ENCODE assay signal across 13 mouse cellular contexts in genomic region chr6:28576356-28577264, GRCm38 (mm10).
DNase-seq lines count a peak whose midpoint lies in the region; ATAC-seq lines count a peak whose summit lies in the region.
"Had no signal": no experiment of that assay in that cellular context is flagged by ENCODE, and none has a peak within 500 bp of the region (broad histone marks: within the 10 kb centered on the region; RNA-seq: fewer than 3 reads in every experiment).

No protein-coding gene starts in this region.

- H3K9ac ChIP-seq in hindbrain, embryonic 13.5 days, result no peak overlapping the region
- H3K9ac ChIP-seq in hindbrain, embryonic 12.5 days, result no peak overlapping the region
- no peak overlapping the region for H3K9ac ChIP-seq in midbrain, embryonic 16.5 days (ENCODE audit: low read depth, low read length)
- no peak overlapping the region for H3K9ac ChIP-seq in midbrain, embryonic 15.5 days
- no peak overlapping the region for H3K9ac ChIP-seq in neural tube, embryonic 15.5 days (replicated peaks)
- H3K9ac ChIP-seq: liver, embryonic 15.5 days had no signal

- H3K9me3 ChIP-seq in hindbrain, embryonic 13.5 days, result no peaks in the 10 kb centered on the region
- no peaks in the 10 kb centered on the region for H3K9me3 ChIP-seq in hindbrain, embryonic 12.5 days (replicated peaks)
- no peaks in the 10 kb centered on the region for H3K9me3 ChIP-seq in midbrain, embryonic 16.5 days (replicated peaks; ENCODE audit: control insufficient read depth, low read length, poor library complexity, severe bottlenecking)
- no peaks in the 10 kb centered on the region for H3K9me3 ChIP-seq in midbrain, embryonic 15.5 days
- no peaks in the 10 kb centered on the region for H3K9me3 ChIP-seq in neural tube, embryonic 15.5 days (replicated peaks)
- H3K9me3 ChIP-seq: liver, embryonic 15.5 days had no signal

- ATAC-seq in hindbrain, embryonic 13.5 days (ENCODE audit: low FRiP score), result no peak
- ATAC-seq in hindbrain, embryonic 12.5 days (ENCODE audit: low FRiP score), result no peak
- 0 out of 2 replicates have a peak, but pooled peaks have one; percentile 44 for ATAC-seq in midbrain, embryonic 16.5 days
- no peak for ATAC-seq in midbrain, embryonic 15.5 days (replicated peaks)
- no peak for ATAC-seq in neural tube, embryonic 15.5 days (ENCODE audit: low FRiP score)
- ATAC-seq: CD4-positive, CD25-positive, alpha-beta regulatory T cell, adult 4 months; forebrain, embryonic 14.5 days had no signal

- 49% methylated on average over 14 of the region's 14 CpGs for WGBS in hindbrain, embryonic 13.5 days
- 60% methylated on average over 14 of the region's 14 CpGs for WGBS in hindbrain, embryonic 12.5 days
- 36% methylated on average over 14 of the region's 14 CpGs for WGBS in midbrain, embryonic 16.5 days
- WGBS in midbrain, embryonic 15.5 days, result 40% methylated on average over 14 of the region's 14 CpGs
- 51% methylated on average over 14 of the region's 14 CpGs for WGBS in neural tube, embryonic 15.5 days

- H3K27me3 ChIP-seq in hindbrain, embryonic 13.5 days, result no peaks in the 10 kb centered on the region
- no peaks in the 10 kb centered on the region for H3K27me3 ChIP-seq in hindbrain, embryonic 12.5 days
- no peaks in the 10 kb centered on the region for H3K27me3 ChIP-seq in midbrain, embryonic 16.5 days (ENCODE audit: control insufficient read depth, insufficient read depth, low read depth, low read length)
- no peaks in the 10 kb centered on the region for H3K27me3 ChIP-seq in midbrain, embryonic 15.5 days (replicated peaks)
- no peaks in the 10 kb centered on the region for H3K27me3 ChIP-seq in neural tube, embryonic 15.5 days (replicated peaks)
- H3K27me3 ChIP-seq: liver, embryonic 15.5 days had no signal

- peaks cover 31% of the 10 kb centered on the region for H3K4me1 ChIP-seq in hindbrain, embryonic 13.5 days (replicated peaks)
- H3K4me1 ChIP-seq in hindbrain, embryonic 12.5 days, result peaks cover 29% of the 10 kb centered on the region
- H3K4me1 ChIP-seq in midbrain, embryonic 16.5 days (ENCODE audit: control insufficient read depth, insufficient read depth, low read length), result peaks cover 21% of the 10 kb centered on the region
- H3K4me1 ChIP-seq in midbrain, embryonic 15.5 days, result peaks cover 21% of the 10 kb centered on the region
- peaks cover 29% of the 10 kb centered on the region for H3K4me1 ChIP-seq in neural tube, embryonic 15.5 days

- H3K4me2 ChIP-seq in hindbrain, embryonic 13.5 days, result no peak overlapping the region
- no peak overlapping the region for H3K4me2 ChIP-seq in hindbrain, embryonic 12.5 days (replicated peaks)
- H3K4me2 ChIP-seq in midbrain, embryonic 16.5 days (ENCODE audit: low read length), result no peak overlapping the region
- H3K4me2 ChIP-seq in midbrain, embryonic 15.5 days, result no peak overlapping the region
- no peak overlapping the region for H3K4me2 ChIP-seq in neural tube, embryonic 15.5 days
- H3K4me2 ChIP-seq: liver, embryonic 15.5 days had no signal

- H3K27ac ChIP-seq in hindbrain, embryonic 13.5 days, result peak overlapping the region; percentile 66; the same call in 1 of the 2 replicates
- no peak overlapping the region for H3K27ac ChIP-seq in hindbrain, embryonic 12.5 days
- no peak overlapping the region; the same call in 1 of the 2 replicates for H3K27ac ChIP-seq in midbrain, embryonic 16.5 days (ENCODE audit: low read length)
- H3K27ac ChIP-seq in midbrain, embryonic 15.5 days, result no peak overlapping the region
- H3K27ac ChIP-seq in neural tube, embryonic 15.5 days (replicated peaks), result peak overlapping the region; percentile 24; the same call in 1 of the 2 replicates
- H3K27ac ChIP-seq: liver, embryonic 15.5 days had no signal

- DNase-seq in cerebellum, adult 11-12 months, result peak; percentile 60
- no peak for DNase-seq in spleen, adult 18-20 months
- DNase-seq: adrenal gland, postnatal 14 days; heart, postnatal 36 days; thymus, postnatal 25 days had no signal

- no peaks in the 10 kb centered on the region for H3K36me3 ChIP-seq in hindbrain, embryonic 13.5 days
- no peaks in the 10 kb centered on the region for H3K36me3 ChIP-seq in hindbrain, embryonic 12.5 days
- H3K36me3 ChIP-seq in midbrain, embryonic 16.5 days (ENCODE audit: control insufficient read depth, insufficient read depth, low read length), result no peaks in the 10 kb centered on the region
- no peaks in the 10 kb centered on the region for H3K36me3 ChIP-seq in midbrain, embryonic 15.5 days (replicated peaks)
- no peaks in the 10 kb centered on the region for H3K36me3 ChIP-seq in neural tube, embryonic 15.5 days

- no peak overlapping the region for H3K4me3 ChIP-seq in hindbrain, embryonic 13.5 days
- H3K4me3 ChIP-seq in hindbrain, embryonic 12.5 days, result no peak overlapping the region
- H3K4me3 ChIP-seq in midbrain, embryonic 16.5 days (ENCODE audit: low read depth, low read length), result no peak overlapping the region
- no peak overlapping the region for H3K4me3 ChIP-seq in midbrain, embryonic 15.5 days
- H3K4me3 ChIP-seq in neural tube, embryonic 15.5 days (replicated peaks), result no peak overlapping the region
- H3K4me3 ChIP-seq: liver, embryonic 15.5 days had no signal

Comparison
In these comparisons a context has a peak if more than half of its experiments do, and no peak if none do; other contexts are left out.
1. H3K27ac ChIP-seq: peak in hindbrain, embryonic 13.5 days (single experiment) and neural tube, embryonic 15.5 days (single experiment); none in hindbrain, embryonic 12.5 days (single experiment), midbrain, embryonic 16.5 days (single experiment) and midbrain, embryonic 15.5 days (single experiment).